Comparison of ENCODE assay signal across 12 mouse cellular contexts in the genomic region with DNA sequence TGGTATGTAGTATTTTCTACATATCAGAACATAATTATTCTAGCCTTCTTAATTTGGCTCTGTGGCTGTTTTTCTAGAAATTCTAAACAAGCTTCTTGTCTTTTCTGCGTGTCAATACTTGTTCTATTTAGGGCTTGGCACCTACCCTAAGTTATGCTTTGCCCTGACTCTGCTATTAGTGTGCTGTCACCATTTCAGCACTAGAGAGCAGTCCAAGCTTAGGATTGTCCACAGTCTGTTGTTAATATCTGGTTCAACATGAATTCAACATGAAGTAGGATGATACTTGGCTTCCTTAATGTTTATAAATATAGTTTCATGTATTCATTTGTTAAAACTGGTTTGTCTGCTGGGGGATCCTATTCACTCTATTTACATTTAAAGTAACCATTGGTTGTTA.
DNase-seq lines count a peak whose midpoint lies in the region; ATAC-seq and TF ChIP-seq lines count a peak whose summit lies in the region.
"Had no signal": no experiment of that assay in that cellular context is flagged by ENCODE, and none has a peak within 500 bp of the region (broad histone marks: within the 10 kb centered on the region; RNA-seq: fewer than 3 reads in every experiment).

No protein-coding gene starts in this region.

- intact Hi-C loops in left cerebral cortex, postnatal 4 days (cut with DNase I) = no loop called here

- no peak for DNase-seq in forebrain, postnatal 0 days
- no peak for DNase-seq in liver, embryonic 13.5 days
- DNase-seq in A20 (ENCODE audit: low read depth, low spot score) = peak; percentile 4
- peak; percentile 20 for DNase-seq in c-Kit-positive CD71-positive TER-119-positive erythroid progenitor cells, embryonic 14.5 days (ENCODE audit: low spot score)
- DNase-seq in left cerebral cortex, postnatal 4 days = no peak
- no peak for DNase-seq in spleen, postnatal 36 days (ENCODE audit: low spot score in 2 of 2)
- DNase-seq: heart, postnatal 4 days; layer of hippocampus, adult 9-11 months had no signal

- peak; percentile 41 for TF ChIP-seq CTCF in forebrain, postnatal 0 days (IDR thresholded peaks at IDR 0.05; ENCODE audit: low read depth)

- H3K4me1 ChIP-seq in forebrain, postnatal 0 days (ENCODE audit: insufficient read depth) = no peaks in the 10 kb centered on the region
- H3K4me1 ChIP-seq in forebrain, embryonic 16.5 days (replicated peaks; ENCODE audit: control insufficient read depth, insufficient read depth, low read length) = no peaks in the 10 kb centered on the region
- peaks cover 10% of the 10 kb centered on the region for H3K4me1 ChIP-seq in liver, embryonic 13.5 days (replicated peaks)
- H3K4me1 ChIP-seq in liver, embryonic 12.5 days = peaks cover 10% of the 10 kb centered on the region; the same call in 1 of the 2 replicates

- 70% methylated on average over 1 of the region's 1 CpGs for WGBS in forebrain, postnatal 0 days
- 71% methylated on average over 1 of the region's 1 CpGs for WGBS in forebrain, embryonic 16.5 days
- WGBS in liver, embryonic 13.5 days (ENCODE audit: insufficient replicate concordance) = 43% methylated on average over 1 of the region's 1 CpGs
- 50% methylated on average over 1 of the region's 1 CpGs for WGBS in liver, embryonic 12.5 days (ENCODE audit: insufficient replicate concordance)

- H3K9me3 ChIP-seq in forebrain, postnatal 0 days (ENCODE audit: low read length) = no peaks in the 10 kb centered on the region
- no peaks in the 10 kb centered on the region for H3K9me3 ChIP-seq in forebrain, embryonic 16.5 days (ENCODE audit: control insufficient read depth, low read length)
- no peaks in the 10 kb centered on the region for H3K9me3 ChIP-seq in liver, embryonic 13.5 days (replicated peaks)
- no peaks in the 10 kb centered on the region for H3K9me3 ChIP-seq in liver, embryonic 12.5 days (replicated peaks)

- no peak for ATAC-seq in forebrain, postnatal 0 days
- no peak for ATAC-seq in forebrain, embryonic 16.5 days
- 0 out of 2 replicates have a peak, but pooled peaks have one; percentile 55 for ATAC-seq in liver, embryonic 13.5 days (ENCODE audit: low read depth)
- ATAC-seq in liver, embryonic 12.5 days = no peak
- ATAC-seq: intestine, embryonic 16.5 days had no signal

- no peak overlapping the region for H3K27ac ChIP-seq in forebrain, postnatal 0 days (ENCODE audit: low read depth, low read length)
- no peak overlapping the region for H3K27ac ChIP-seq in forebrain, embryonic 16.5 days (ENCODE audit: low read length)
- no peak overlapping the region for H3K27ac ChIP-seq in liver, embryonic 13.5 days
- no peak overlapping the region for H3K27ac ChIP-seq in liver, embryonic 12.5 days

- no peak overlapping the region for H3K9ac ChIP-seq in forebrain, postnatal 0 days
- H3K9ac ChIP-seq in forebrain, embryonic 16.5 days (replicated peaks; ENCODE audit: low read depth, low read length) = no peak overlapping the region
- no peak overlapping the region for H3K9ac ChIP-seq in liver, embryonic 13.5 days
- H3K9ac ChIP-seq in liver, embryonic 12.5 days = no peak overlapping the region

- no peaks in the 10 kb centered on the region for H3K27me3 ChIP-seq in forebrain, postnatal 0 days (ENCODE audit: insufficient read depth, low read length)
- no peaks in the 10 kb centered on the region for H3K27me3 ChIP-seq in forebrain, embryonic 16.5 days (replicated peaks; ENCODE audit: control insufficient read depth, insufficient read depth, low read length)
- peaks cover 10% of the 10 kb centered on the region; the same call in 1 of the 2 replicates for H3K27me3 ChIP-seq in liver, embryonic 13.5 days
- peaks cover 6% of the 10 kb centered on the region for H3K27me3 ChIP-seq in liver, embryonic 12.5 days (replicated peaks)

- no peak overlapping the region for H3K4me2 ChIP-seq in forebrain, postnatal 0 days (ENCODE audit: low read depth)
- no peak overlapping the region for H3K4me2 ChIP-seq in forebrain, embryonic 16.5 days (ENCODE audit: low read length)
- H3K4me2 ChIP-seq in liver, embryonic 13.5 days = no peak overlapping the region
- H3K4me2 ChIP-seq in liver, embryonic 12.5 days = no peak overlapping the region

- no peak overlapping the region for H3K4me3 ChIP-seq in forebrain, postnatal 0 days (ENCODE audit: low read depth, low read length)
- H3K4me3 ChIP-seq in forebrain, embryonic 16.5 days (replicated peaks; ENCODE audit: low read length) = no peak overlapping the region
- H3K4me3 ChIP-seq in liver, embryonic 13.5 days (replicated peaks) = no peak overlapping the region
- no peak overlapping the region for H3K4me3 ChIP-seq in liver, embryonic 12.5 days
- H3K4me3 ChIP-seq: myocyte had no signal

- no peaks in the 10 kb centered on the region for H3K36me3 ChIP-seq in forebrain, postnatal 0 days (ENCODE audit: insufficient read depth)
- no peaks in the 10 kb centered on the region for H3K36me3 ChIP-seq in forebrain, embryonic 16.5 days (ENCODE audit: control insufficient read depth, insufficient read depth)
- no peaks in the 10 kb centered on the region for H3K36me3 ChIP-seq in liver, embryonic 13.5 days
- no peaks in the 10 kb centered on the region for H3K36me3 ChIP-seq in liver, embryonic 12.5 days

Comparison
In these comparisons a context has a peak if more than half of its experiments do, and no peak if none do; other contexts are left out.
1. DNase-seq: peak in A20 (single experiment) and c-Kit-positive CD71-positive TER-119-positive erythroid progenitor cells, embryonic 14.5 days (single experiment); none in forebrain, postnatal 0 days (single experiment), liver, embryonic 13.5 days (single experiment), left cerebral cortex, postnatal 4 days (single experiment) and spleen, postnatal 36 days (0 of 2).